In genomic region chr5:110780761-110781528, GRCm38 (mm10) we compare ENCODE assay signal across 7 mouse cellular contexts. TPM values are rescaled to one million over a fixed set of nuclear protein-coding genes. Genes with fewer than 3 reads are reported as not detected.
DNase-seq lines count a peak whose midpoint lies in the region; ATAC-seq and TF ChIP-seq lines count a peak whose summit lies in the region.

No protein-coding gene starts in this region.

- DNase-seq in testis, postnatal 14 days (ENCODE audit: low spot score), result no peak
- no peak for DNase-seq in embryonic facial prominence, embryonic 14.5 days (ENCODE audit: low spot score)
- no peak for DNase-seq in midbrain, embryonic 14.5 days
- DNase-seq in adrenal gland, adult 8-10 months, result no peak
- no peak for DNase-seq in left cerebral cortex, postnatal 4 days

- H3K27me3 ChIP-seq in testis, adult 2 months (ENCODE audit: control insufficient read depth, insufficient read depth, low read length), result no peaks in the 10 kb centered on the region
- no peaks in the 10 kb centered on the region for H3K27me3 ChIP-seq in embryonic facial prominence, embryonic 14.5 days (replicated peaks; ENCODE audit: control insufficient read depth, insufficient read depth, low read length)
- no peaks in the 10 kb centered on the region for H3K27me3 ChIP-seq in intestine, embryonic 16.5 days (replicated peaks; ENCODE audit: control insufficient read depth, insufficient read depth, low read length)
- H3K27me3 ChIP-seq in midbrain, embryonic 14.5 days (ENCODE audit: control insufficient read depth, insufficient read depth, low read length), result no peaks in the 10 kb centered on the region

- intact Hi-C loops in left cerebral cortex, postnatal 4 days (cut with DNase I), result no loop called here

- no peak for TF ChIP-seq CTCF in testis, adult 2 months (IDR thresholded peaks at IDR 0.05; ENCODE audit: control insufficient read depth, insufficient read depth, insufficient replicate concordance, low read depth, low read length)

- H3K36me3 ChIP-seq in testis, adult 2 months (ENCODE audit: control insufficient read depth, insufficient read depth, low read length), result no peaks in the 10 kb centered on the region
- peaks cover 29% of the 10 kb centered on the region for H3K36me3 ChIP-seq in embryonic facial prominence, embryonic 14.5 days (ENCODE audit: control insufficient read depth, insufficient read depth, low read length)
- H3K36me3 ChIP-seq in intestine, embryonic 16.5 days (ENCODE audit: control insufficient read depth, insufficient read depth, low read length), result peaks cover 9% of the 10 kb centered on the region; the same call in 1 of the 2 replicates
- peaks cover 22% of the 10 kb centered on the region for H3K36me3 ChIP-seq in midbrain, embryonic 14.5 days (ENCODE audit: control insufficient read depth, insufficient read depth, low read length)

- TF ChIP-seq POLR2A in testis, adult 2 months (IDR thresholded peaks at IDR 0.05; ENCODE audit: control insufficient read depth, low read depth, low read length), result no peak

- peak overlapping the region; percentile 73 for H3K27ac ChIP-seq in testis, adult 2 months (ENCODE audit: control insufficient read depth, insufficient read depth, low read depth, low read length)
- 0 out of 2 replicates have a peak overlapping the region, but pooled peaks have one; percentile 35 for H3K27ac ChIP-seq in embryonic facial prominence, embryonic 14.5 days (replicated peaks; ENCODE audit: low read depth, low read length)
- H3K27ac ChIP-seq in intestine, embryonic 16.5 days (ENCODE audit: low read length), result peak overlapping the region; percentile 17
- no peak overlapping the region for H3K27ac ChIP-seq in midbrain, embryonic 14.5 days (replicated peaks; ENCODE audit: low read depth, low read length)

- H3K9me3 ChIP-seq in embryonic facial prominence, embryonic 14.5 days (ENCODE audit: control insufficient read depth, low read length), result no peaks in the 10 kb centered on the region
- no peaks in the 10 kb centered on the region for H3K9me3 ChIP-seq in intestine, embryonic 16.5 days (ENCODE audit: control insufficient read depth, low read length)
- H3K9me3 ChIP-seq in midbrain, embryonic 14.5 days (ENCODE audit: control insufficient read depth, low read length), result no peaks in the 10 kb centered on the region

- H3K9ac ChIP-seq in embryonic facial prominence, embryonic 14.5 days (ENCODE audit: low read depth, low read length), result peak overlapping the region; percentile 70
- peak overlapping the region; percentile 88 for H3K9ac ChIP-seq in intestine, embryonic 16.5 days (ENCODE audit: low read depth, low read length)
- H3K9ac ChIP-seq in midbrain, embryonic 14.5 days (replicated peaks; ENCODE audit: low read length), result peak overlapping the region; percentile 72

- WGBS in embryonic facial prominence, embryonic 14.5 days, result 56% methylated on average over 10 of the region's 10 CpGs
- WGBS in intestine, embryonic 16.5 days, result 55% methylated on average over 10 of the region's 10 CpGs
- WGBS in midbrain, embryonic 14.5 days, result 57% methylated on average over 10 of the region's 10 CpGs

- peaks cover 13% of the 10 kb centered on the region for H3K4me1 ChIP-seq in testis, adult 2 months (ENCODE audit: control insufficient read depth, insufficient read depth, low read length)
- peaks cover 5% of the 10 kb centered on the region; the same call in 1 of the 2 replicates for H3K4me1 ChIP-seq in embryonic facial prominence, embryonic 14.5 days (ENCODE audit: control insufficient read depth, insufficient read depth, low read length)
- H3K4me1 ChIP-seq in intestine, embryonic 16.5 days (ENCODE audit: control insufficient read depth, insufficient read depth, low read length), result 0 out of 2 replicates have a peak, but pooled peaks cover 9% of the 10 kb centered on the region
- peaks cover 12% of the 10 kb centered on the region for H3K4me1 ChIP-seq in midbrain, embryonic 14.5 days (ENCODE audit: control insufficient read depth, insufficient read depth, low read length)

- H3K4me2 ChIP-seq in embryonic facial prominence, embryonic 14.5 days (ENCODE audit: low read depth, low read length), result peak overlapping the region; percentile 78
- H3K4me2 ChIP-seq in intestine, embryonic 16.5 days (ENCODE audit: low read depth, low read length), result peak overlapping the region; percentile 87
- H3K4me2 ChIP-seq in midbrain, embryonic 14.5 days (ENCODE audit: low read length), result peak overlapping the region; percentile 94

- peak overlapping the region; percentile 93 for H3K4me3 ChIP-seq in testis, adult 2 months (ENCODE audit: control insufficient read depth, low read depth, low read length)
- peak overlapping the region; percentile 54 for H3K4me3 ChIP-seq in embryonic facial prominence, embryonic 14.5 days (ENCODE audit: low read depth, low read length)
- peak overlapping the region; percentile 82 for H3K4me3 ChIP-seq in intestine, embryonic 16.5 days (ENCODE audit: low read length)
- peak overlapping the region; percentile 76 for H3K4me3 ChIP-seq in midbrain, embryonic 14.5 days (replicated peaks; ENCODE audit: low read depth, low read length)

- ATAC-seq in embryonic facial prominence, embryonic 14.5 days (ENCODE audit: low read depth), result peak; percentile 28
- ATAC-seq in intestine, embryonic 16.5 days, result no peak; the same call in 1 of the 2 replicates
- peak; percentile 60 for ATAC-seq in midbrain, embryonic 14.5 days (ENCODE audit: low FRiP score, low TSS enrichment)

RNA-seq across cellular contexts. Expression of gene Pus1, which starts 0.5 kb away (rescaled TPM):
- 5.2 and 5.6 TPM in 2 replicates for polyA plus RNA-seq in testis, adult 2 months (2012; rRNA removed)
- polyA plus RNA-seq in embryonic facial prominence, embryonic 14.5 days (2014; fragmentation: Nextera tagmentation; extraction: Ambion mirVana), result 20.8 and 23.1 TPM in 2 replicates
- 66.8 and 67.0 TPM in 2 replicates for polyA plus RNA-seq in intestine, embryonic 16.5 days (2015; fragmentation: Nextera tagmentation; extraction: Ambion mirVana)
- polyA plus RNA-seq in midbrain, embryonic 14.5 days (2014; fragmentation: Nextera tagmentation; extraction: Ambion mirVana), result 12.5 and 13.5 TPM in 2 replicates
- 10 to 100 TPM; 46.4 to 55.9 (median 51.5) TPM for total RNA-seq in adrenal gland, adult 8-10 months (2022)
- 10 to 100 TPM; 18.7 to 20.3 TPM for total RNA-seq in left cerebral cortex, postnatal 4 days (2021)

RNA-seq across cellular contexts. Expression of gene Ep400, which starts 10.4 kb away (rescaled TPM):
- polyA plus RNA-seq in testis, adult 2 months (2012; rRNA removed), result 196 and 227 TPM in 2 replicates
- 35.6 and 36.0 TPM in 2 replicates for polyA plus RNA-seq in embryonic facial prominence, embryonic 14.5 days (2014; fragmentation: Nextera tagmentation; extraction: Ambion mirVana)
- 30.8 and 37.2 TPM in 2 replicates for polyA plus RNA-seq in intestine, embryonic 16.5 days (2015; fragmentation: Nextera tagmentation; extraction: Ambion mirVana)
- polyA plus RNA-seq in midbrain, embryonic 14.5 days (2014; fragmentation: Nextera tagmentation; extraction: Ambion mirVana), result 41.0 and 55.3 TPM in 2 replicates
- 100 to 1,000 TPM in 1 of 4 experiments, 10 to 100 TPM in 3; 82.2 to 134 (median 91.6) TPM for total RNA-seq in adrenal gland, adult 8-10 months (2022)
- total RNA-seq in left cerebral cortex, postnatal 4 days (2021), result 100 to 1,000 TPM; 121 to 122 TPM

RNA-seq across cellular contexts. Expression of gene Ulk1, which starts 29.0 kb away (rescaled TPM):
- polyA plus RNA-seq in testis, adult 2 months (2012; rRNA removed), result 15.4 and 16.1 TPM in 2 replicates
- polyA plus RNA-seq in embryonic facial prominence, embryonic 14.5 days (2014; fragmentation: Nextera tagmentation; extraction: Ambion mirVana), result 25.9 and 29.9 TPM in 2 replicates
- 7.0 and 8.4 TPM in 2 replicates for polyA plus RNA-seq in intestine, embryonic 16.5 days (2015; fragmentation: Nextera tagmentation; extraction: Ambion mirVana)
- 59.0 and 66.0 TPM in 2 replicates for polyA plus RNA-seq in midbrain, embryonic 14.5 days (2014; fragmentation: Nextera tagmentation; extraction: Ambion mirVana)
- total RNA-seq in adrenal gland, adult 8-10 months (2022), result 10 to 100 TPM; 43.6 to 64.1 (median 57.3) TPM
- total RNA-seq in left cerebral cortex, postnatal 4 days (2021), result 100 to 1,000 TPM in 1 of 2 experiments, 10 to 100 TPM in 1; 94.5 to 101 TPM

RNA-seq across cellular contexts. Expression of gene Hscb, which starts 58.6 kb away (rescaled TPM):
- 15.8 and 16.3 TPM in 2 replicates for polyA plus RNA-seq in testis, adult 2 months (2012; rRNA removed)
- 19.6 TPM in 2 replicates for polyA plus RNA-seq in embryonic facial prominence, embryonic 14.5 days (2014; fragmentation: Nextera tagmentation; extraction: Ambion mirVana)
- 40.4 and 41.2 TPM in 2 replicates for polyA plus RNA-seq in intestine, embryonic 16.5 days (2015; fragmentation: Nextera tagmentation; extraction: Ambion mirVana)
- 8.1 and 8.9 TPM in 2 replicates for polyA plus RNA-seq in midbrain, embryonic 14.5 days (2014; fragmentation: Nextera tagmentation; extraction: Ambion mirVana)
- 10 to 100 TPM; 12.5 to 22.0 (median 17.0) TPM for total RNA-seq in adrenal gland, adult 8-10 months (2022)
- 1 to 10 TPM; 6.3 to 8.0 TPM for total RNA-seq in left cerebral cortex, postnatal 4 days (2021)

RNA-seq across cellular contexts. Expression of gene Chek2, which starts 58.8 kb away (rescaled TPM):
- 1.5 and 1.7 TPM in 2 replicates for polyA plus RNA-seq in testis, adult 2 months (2012; rRNA removed)
- polyA plus RNA-seq in embryonic facial prominence, embryonic 14.5 days (2014; fragmentation: Nextera tagmentation; extraction: Ambion mirVana), result 14.1 and 14.6 TPM in 2 replicates
- polyA plus RNA-seq in intestine, embryonic 16.5 days (2015; fragmentation: Nextera tagmentation; extraction: Ambion mirVana), result 38.7 and 39.4 TPM in 2 replicates
- 2.5 and 5.9 TPM in 2 replicates for polyA plus RNA-seq in midbrain, embryonic 14.5 days (2014; fragmentation: Nextera tagmentation; extraction: Ambion mirVana)
- 1 to 10 TPM; 4.2 to 5.6 (median 4.7) TPM for total RNA-seq in adrenal gland, adult 8-10 months (2022)
- total RNA-seq in left cerebral cortex, postnatal 4 days (2021), result 1 to 10 TPM; 2.6 to 3.0 TPM
